Mouse (Mus musculus) CH12.LX (cell line): ENCODE results near the gene Pcnt. TPM values are rescaled to one million over a fixed set of nuclear protein-coding genes. Genes with fewer than 3 reads are reported as not detected.

Source experiments
- DNase-seq: peaks from one replicate; pipeline ENCODE4 v3.0.0-alpha.2; 2013; ENCODE audit errors: extremely low read depth
- H3K27ac ChIP-seq: 2 replicates; pipeline ENCODE4 v1.5.1; 2012; ENCODE audit warnings: low read depth, mild to moderate bottlenecking, control low read depth, moderate library complexity; ENCODE audit not compliant: insufficient read depth
- H3K27me3 ChIP-seq: replicated peaks from 2 replicates; pipeline ENCODE3; 2012; ENCODE audit warnings: inconsistent platforms
- H3K36me3 ChIP-seq, 2 experiments: replicated peaks in 1 of 2; 2 replicates each; pipeline versions ENCODE3 to v1.6.1; 2012; ENCODE audit warnings: inconsistent platforms in 1 of 2, low read length in 1 of 2, mild to moderate bottlenecking in 1 of 2, mixed read lengths in 1 of 2, moderate library complexity in 1 of 2; ENCODE audit not compliant: control insufficient read depth in 1 of 2, insufficient read depth in 1 of 2
- H3K4me1 ChIP-seq, 2 experiments: 2 replicates each; pipeline ENCODE4 v1.6.1; 2012; ENCODE audit warnings: inconsistent platforms in 1 of 2, moderate library complexity in 1 of 2; ENCODE audit not compliant: insufficient read depth in 2 of 2, control insufficient read depth in 1 of 2
- H3K4me2 ChIP-seq: 2 replicates; pipeline ENCODE4 v1.6.1; 2012; ENCODE audit warnings: low read depth, mild to moderate bottlenecking, control low read depth; ENCODE audit not compliant: poor library complexity, insufficient read depth, severe bottlenecking
- H3K4me3 ChIP-seq, 3 experiments: fragments of 150-350 bp in 1 of 3; sonication (generic) in 1 of 3; replicated peaks in 1 of 3; 2 replicates each; pipeline versions ENCODE3 to v1.5.1; 2011 to 2012; ENCODE audit warnings: low read depth in 2 of 3, low read length in 2 of 3, mild to moderate bottlenecking in 2 of 3, moderate library complexity in 2 of 3, control low read depth in 1 of 3, improper control_type of control experiment in 1 of 3, inconsistent platforms in 1 of 3, mixed read lengths in 1 of 3; ENCODE audit not compliant: poor library complexity in 1 of 3
- H3K79me2 ChIP-seq: replicated peaks from 2 replicates; pipeline ENCODE4 v1.6.1; 2012; ENCODE audit warnings: mild to moderate bottlenecking, moderate library complexity; ENCODE audit not compliant: control insufficient read depth, poor library complexity, insufficient read depth, severe bottlenecking; ENCODE audit errors: extremely low read depth
- H3K9ac ChIP-seq: 2 replicates; pipeline ENCODE4 v1.6.1; 2012; ENCODE audit warnings: low read depth, mild to moderate bottlenecking, control low read depth, moderate library complexity; ENCODE audit not compliant: insufficient read depth
- H3K9me3 ChIP-seq: replicated peaks from 2 replicates; pipeline ENCODE3; 2012; ENCODE audit warnings: low read length, inconsistent platforms, mixed read lengths
- CHD1 ChIP-seq: IDR thresholded peaks from 2 replicates; pipeline ENCODE4 v1.6.1; 2012; ENCODE audit warnings: low read depth, low read length, improper control_type of control experiment, inconsistent platforms
- CHD2 ChIP-seq: IDR thresholded peaks from 2 replicates; pipeline ENCODE4 v1.6.1; 2011; ENCODE audit warnings: low read length, improper control_type of control experiment
- CTCF ChIP-seq, 2 experiments: IDR thresholded peaks in 1 of 2; conservative IDR thresholded peaks in 1 of 2; 2 replicates each; pipeline ENCODE4 v1.5.1; 2011 to 2012; ENCODE audit warnings: low read depth in 2 of 2, low read length in 2 of 2, improper control_type of control experiment in 1 of 2, inconsistent platforms in 1 of 2, mild to moderate bottlenecking in 1 of 2, moderate library complexity in 1 of 2
- E2F4 ChIP-seq: IDR thresholded peaks from 2 replicates; pipeline ENCODE4 v1.6.1; 2011; ENCODE audit warnings: low read depth, low read length, improper control_type of control experiment; ENCODE audit not compliant: insufficient replicate concordance
- ETS1 ChIP-seq: conservative IDR thresholded peaks from 2 replicates; pipeline ENCODE4 v1.6.1; 2012; ENCODE audit warnings: low read depth, mild to moderate bottlenecking, inconsistent platforms, low read length, improper control_type of control experiment, moderate library complexity
- GABPA ChIP-seq: IDR thresholded peaks from 2 replicates; pipeline ENCODE4 v1.6.1; 2012; ENCODE audit warnings: low read depth, low read length, improper control_type of control experiment, inconsistent platforms; ENCODE audit not compliant: insufficient replicate concordance
- JUN ChIP-seq: IDR thresholded peaks from 2 replicates; pipeline ENCODE4 v1.6.1; 2011; ENCODE audit warnings: low read depth, mild to moderate bottlenecking, low read length, improper control_type of control experiment, moderate library complexity; ENCODE audit not compliant: insufficient read depth
- JUND ChIP-seq: conservative IDR thresholded peaks from 2 replicates; pipeline ENCODE4 v1.6.1; 2011; ENCODE audit warnings: low read depth, low read length, improper control_type of control experiment
- MAFK ChIP-seq: IDR thresholded peaks from 2 replicates; pipeline ENCODE4 v1.6.1; 2011; ENCODE audit warnings: low read length, improper control_type of control experiment; ENCODE audit not compliant: insufficient replicate concordance
- MAX ChIP-seq: IDR thresholded peaks from 2 replicates; pipeline ENCODE4 v1.6.1; 2011; ENCODE audit warnings: low read length, improper control_type of control experiment
- MAZ ChIP-seq: IDR thresholded peaks from 2 replicates; pipeline ENCODE4 v1.6.1; 2012; ENCODE audit warnings: low read depth, mild to moderate bottlenecking, inconsistent platforms, low read length, improper control_type of control experiment, moderate library complexity
- MEF2A ChIP-seq: IDR thresholded peaks from 2 replicates; pipeline ENCODE4 v1.6.1; 2014; ENCODE audit warnings: low read depth, mild to moderate bottlenecking, inconsistent platforms, low read length, improper control_type of control experiment, borderline replicate concordance
- MXI1 ChIP-seq: IDR thresholded peaks from 2 replicates; pipeline ENCODE4 v1.6.1; 2011; ENCODE audit warnings: mild to moderate bottlenecking, low read depth, low read length, improper control_type of control experiment
- NELFE ChIP-seq: IDR thresholded peaks from 2 replicates; pipeline ENCODE4 v1.6.1; 2011; ENCODE audit warnings: low read depth, low read length, improper control_type of control experiment
- PAX5 ChIP-seq: IDR thresholded peaks from 2 replicates; pipeline ENCODE4 v1.6.1; 2012; ENCODE audit warnings: low read length, inconsistent platforms, mixed read lengths
- POLR2AphosphoS2 ChIP-seq: IDR thresholded peaks from 2 replicates; pipeline ENCODE4 v1.6.1; 2011; ENCODE audit warnings: low read depth, low read length, improper control_type of control experiment
- RAD21 ChIP-seq: IDR thresholded peaks from 2 replicates; pipeline ENCODE4 v1.6.1; 2011; ENCODE audit warnings: low read depth, mild to moderate bottlenecking, low read length, improper control_type of control experiment, moderate library complexity
- RCOR1 ChIP-seq: conservative IDR thresholded peaks from 2 replicates; pipeline ENCODE4 v1.6.1; 2012; ENCODE audit warnings: low read depth, mild to moderate bottlenecking, inconsistent platforms, low read length, improper control_type of control experiment
- SIN3A ChIP-seq: IDR thresholded peaks from 2 replicates; pipeline ENCODE4 v1.6.1; 2012; ENCODE audit warnings: low read length, improper control_type of control experiment, inconsistent platforms
- TCF12 ChIP-seq: IDR thresholded peaks from 2 replicates; pipeline ENCODE4 v1.6.1; 2014; ENCODE audit warnings: low read depth, mild to moderate bottlenecking, inconsistent platforms, low read length, improper control_type of control experiment
- UBTF ChIP-seq: IDR thresholded peaks from 2 replicates; pipeline ENCODE4 v1.6.1; 2012; ENCODE audit warnings: low read depth, mild to moderate bottlenecking, inconsistent platforms, low read length, improper control_type of control experiment, moderate library complexity
- USF2 ChIP-seq: conservative IDR thresholded peaks from 2 replicates; pipeline ENCODE4 v1.6.1; 2011; ENCODE audit warnings: low read depth, low read length, improper control_type of control experiment
- ZNF384 ChIP-seq: IDR thresholded peaks from 2 replicates; pipeline ENCODE4 v1.6.1; 2012; ENCODE audit warnings: low read depth, low read length, improper control_type of control experiment, inconsistent platforms
- dilution Hi-C: fragments of 300-500 bp; cut with MboI; formaldehyde crosslinking; loops from 2 replicates; pipeline ENCODE4 v1.14.3; 2020; ENCODE audit warnings: low sequenced_read_pairs; ENCODE audit not compliant: extremely low pct_unique_long_range_greater_than_20kb, extremely low pct_ligation_motif_present
- in situ Hi-C: fragments of 300-500 bp; cut with MboI; formaldehyde crosslinking; loops from 3 replicates; pipeline ENCODE4 v1.14.3; 2019; ENCODE audit warnings: low sequenced_read_pairs, low pct_ligation_motif_present, low pct_unique_long_range_greater_than_20kb, mixed read lengths
- polyA plus RNA-seq: library from polyadenylated mRNA; unstranded; fragments of >175 nt; gene quantifications from 2 replicates; pipeline ENCODE4 v1.2.1, GENCODE M21; 2012; ENCODE audit warnings: low read depth; ENCODE audit not compliant: insufficient read length
- total RNA-seq, 2 experiments: library from RNA; depleted of rRNA; stranded (reverse); fragments of 300-350 nt in 1 of 2; fragments of >200 nt in 1 of 2; gene quantifications; 2 replicates each; pipeline ENCODE4 v1.2.3; 2012 to 2014

The Pcnt gene
- total and polyA plus RNA-seq, 3 experiments, result 22.2 to 30.2 (median 29.1) TPM

DNA sequence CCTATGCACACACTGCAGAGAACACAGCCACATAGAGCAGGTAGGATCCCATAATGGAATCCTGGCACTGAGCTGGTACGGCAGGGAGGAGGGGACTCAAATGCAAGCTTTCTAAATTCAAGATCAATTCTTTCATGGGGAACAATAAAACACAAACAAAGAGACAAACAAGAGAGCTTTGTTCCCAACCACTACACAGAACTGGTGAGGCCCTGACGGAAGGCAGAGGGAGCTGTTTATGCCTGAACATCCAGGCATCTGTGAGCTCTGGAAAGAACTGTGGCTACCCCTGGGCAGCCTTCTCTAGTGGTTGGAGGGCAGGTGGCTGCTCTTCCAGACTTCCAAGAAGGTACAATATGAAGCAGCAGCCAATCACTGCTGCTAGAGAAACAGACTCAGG lies 110.5 kb downstream of the Pcnt start:
- Histone ChIP-seq H3K9ac (no peak overlapping the region), H3K79me2 (no peaks in the 10 kb centered on the region), H3K36me3 (no peaks in the 10 kb centered on the region), H3K27ac (no peak overlapping the region), H3K4me2 (no peak overlapping the region), H3K4me1 (peaks cover 0 to 23% of the 10 kb centered on the region in 2 experiments; a peak in 2 of 4 replicates), H3K9me3 (no peaks in the 10 kb centered on the region), H3K27me3 (no peaks in the 10 kb centered on the region), H3K4me3 (no peak overlapping the region)
- in situ Hi-C loops (no loop called here), dilution Hi-C loops (no loop called here)
- DNase-seq, result no peak
- TF ChIP-seq MAZ (no peak), PAX5 (no peak), CHD2 (no peak), GABPA (no peak), MEF2A (no peak), MAX (no peak), TCF12 (no peak), ZNF384 (no peak), SIN3A (no peak), JUN (no peak), CHD1 (no peak), ETS1 (no peak), UBTF (no peak), RCOR1 (no peak)

DNA sequence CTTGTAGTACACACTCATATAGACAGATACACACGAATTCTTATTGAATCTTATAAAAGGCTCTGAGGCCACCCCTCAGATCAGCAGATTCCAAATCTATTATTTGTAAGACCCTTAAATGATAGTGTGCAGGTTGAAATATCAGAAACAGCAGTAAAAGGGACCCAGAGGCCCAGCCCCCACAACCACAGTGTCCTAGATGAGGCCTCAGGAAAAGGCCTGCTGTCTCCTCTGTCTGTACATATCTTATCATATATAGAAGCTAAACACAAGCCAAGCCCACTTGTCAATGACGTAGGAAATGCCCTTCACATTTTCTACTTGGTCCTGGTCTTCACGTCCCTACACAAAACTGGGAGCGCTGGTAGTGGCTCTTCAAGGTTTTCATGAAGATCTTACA lies 113.5 kb downstream of the Pcnt start:
- Histone ChIP-seq H3K4me1 (peaks cover 0 to 19% of the 10 kb centered on the region in 2 experiments; a peak in 2 of 4 replicates), H3K27me3 (no peaks in the 10 kb centered on the region), H3K4me2 (no peak overlapping the region), H3K9ac (no peak overlapping the region)
- TF ChIP-seq JUN (no peak), CTCF (conservative IDR thresholded peaks at IDR 0.05 in 1 of 2, IDR thresholded peaks at IDR 0.05 in 1 of 2; ENCODE audit: low read depth in 2 of 2, low read length in 2 of 2) (no peak), MEF2A (no peak), CHD1 (no peak), E2F4 (no peak), MXI1 (no peak), RAD21 (no peak), POLR2AphosphoS2 (no peak), ETS1 (no peak), PAX5 (no peak), USF2 (no peak), MAFK (no peak), NELFE (no peak), JUND (no peak)
- TF ChIP-seq, all 38 proteins: peak for 0
- no peak overlapping the region for H3K27ac ChIP-seq
- DNase-seq, result no peak
- no peak overlapping the region for H3K4me3 ChIP-seq
- in situ Hi-C loops (no loop called here), dilution Hi-C loops (no loop called here)
- H3K79me2 ChIP-seq, result no peaks in the 10 kb centered on the region
- no peaks in the 10 kb centered on the region for H3K36me3 ChIP-seq
- H3K9me3 ChIP-seq, result no peaks in the 10 kb centered on the region
